Mouse (Mus musculus) hindbrain, embryonic 10.5 days (tissue): Measurements from ENCODE around the gene Btbd9. TPM values are rescaled to one million over a fixed set of nuclear protein-coding genes. Genes with fewer than 3 reads are reported as not detected.
A peak's percentile ranks its signal among the peaks of the same experiment; 100 is the strongest.

Source experiments
- DNase-seq: peaks from one replicate; pipeline ENCODE4 v3.0.0-alpha.2; 2017; ENCODE audit warnings: low spot score
- H3K27ac ChIP-seq: fragments of 300-500 bp; sonication (generic); 2 replicates; pipeline ENCODE4 v1.5.1; 2016; ENCODE audit warnings: mild to moderate bottlenecking, moderate library complexity
- H3K27me3 ChIP-seq: fragments of 300-500 bp; sonication (generic); 2 replicates; pipeline ENCODE4 v1.6.1; 2016; ENCODE audit warnings: mild to moderate bottlenecking; ENCODE audit not compliant: poor library complexity, insufficient read depth, severe bottlenecking
- H3K36me3 ChIP-seq: fragments of 300-500 bp; sonication (generic); 2 replicates; pipeline ENCODE4 v1.6.1; 2016; ENCODE audit warnings: mild to moderate bottlenecking, moderate library complexity
- H3K4me1 ChIP-seq: fragments of 300-500 bp; sonication (generic); replicated peaks from 2 replicates; pipeline ENCODE4 v1.6.1; 2016; ENCODE audit warnings: mild to moderate bottlenecking
- H3K4me3 ChIP-seq: fragments of 300-500 bp; sonication (generic); 2 replicates; pipeline ENCODE4 v1.5.1; 2016; ENCODE audit warnings: mild to moderate bottlenecking, moderate library complexity
- H3K9me3 ChIP-seq: fragments of 300-500 bp; sonication (generic); 2 replicates; pipeline ENCODE4 v1.6.1; 2016; ENCODE audit warnings: mild to moderate bottlenecking, moderate library complexity
- WGBS: fragments of 180-500 bp; shearing (Covaris S2); methylation state at CpG from one replicate; pipeline ENCODE4 v1.1.7; 2016; 5-methylcytosine and 5-hydroxymethylcytosine counted together
- polyA plus RNA-seq: library from polyadenylated mRNA; unstranded; fragments of >200 nt; fragmentation: Nextera tagmentation; extraction: Ambion mirVana; gene quantifications from 2 replicates; pipeline ENCODE4 v1.2.1, GENCODE M21; 2016

Gene Btbd9
- polyA plus RNA-seq, 1 experiment from 2014 or later = 67.3 TPM

- 96% methylated on average over 6 of the region's 6 CpGs for WGBS
- DNase-seq = no peak
- Histone ChIP-seq H3K27me3 (no peaks in the 10 kb centered on the region), H3K9me3 (no peaks in the 10 kb centered on the region), H3K27ac (no peak overlapping the region), H3K4me3 (no peak overlapping the region), H3K36me3 (peaks cover 71% of the 10 kb centered on the region), H3K4me1 (peaks cover 17% of the 10 kb centered on the region)
Observed at GRCm38 (mm10) chr17:30210936-30211335, 365.4 kb downstream of the Btbd9 start.

GRCm38 (mm10) chr17:30210262-30210661 lies 366.0 kb downstream of the Btbd9 start:
- 96% methylated on average over 8 of the region's 8 CpGs for WGBS
- H3K36me3 ChIP-seq = peaks cover 71% of the 10 kb centered on the region
- no peak overlapping the region for H3K27ac ChIP-seq
- no peak for DNase-seq
- H3K27me3 ChIP-seq = no peaks in the 10 kb centered on the region
- no peak overlapping the region for H3K4me3 ChIP-seq
- H3K9me3 ChIP-seq = no peaks in the 10 kb centered on the region
- peaks cover 18% of the 10 kb centered on the region for H3K4me1 ChIP-seq

GRCm38 (mm10) chr17:30205062-30205825 lies 371.0 kb downstream of the Btbd9 start:
- 93% methylated on average over 17 of the region's 17 CpGs for WGBS
- no peak for DNase-seq
- no peak overlapping the region for H3K27ac ChIP-seq

DNA sequence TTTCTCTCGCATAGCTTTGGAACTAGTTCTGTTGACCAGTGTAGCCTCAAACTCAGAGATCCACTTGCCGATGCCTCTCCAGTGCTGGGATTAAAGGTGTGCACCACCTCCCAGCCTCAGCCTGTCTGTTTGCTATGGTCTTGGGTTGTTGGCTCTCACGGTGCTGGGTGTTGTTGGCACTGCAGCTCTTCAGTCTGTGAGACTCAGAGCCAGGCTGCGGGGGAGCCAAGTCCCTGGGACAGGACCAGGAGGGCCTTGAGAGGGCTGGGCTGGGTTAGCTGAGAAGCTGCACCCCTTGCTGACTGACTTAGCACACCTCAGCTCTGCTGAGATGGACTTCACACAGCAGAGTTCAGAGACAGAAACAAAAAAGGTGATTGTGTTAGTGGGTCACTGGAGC lies 376.0 kb downstream of the Btbd9 start:
- peaks cover 23% of the 10 kb centered on the region for H3K36me3 ChIP-seq
- WGBS = 91% methylated on average over 4 of the region's 4 CpGs
- H3K27ac ChIP-seq = peak overlapping the region; percentile 59; the same call in 1 of the 2 replicates

More at GRCm38 (mm10) chr17:30205062-30205825, 371.0 kb downstream of the Btbd9 start:
- Histone ChIP-seq H3K4me3 (no peak overlapping the region), H3K9me3 (no peaks in the 10 kb centered on the region), H3K4me1 (peaks cover 61% of the 10 kb centered on the region), H3K27me3 (no peaks in the 10 kb centered on the region), H3K36me3 (peaks cover 46% of the 10 kb centered on the region)

DNA sequence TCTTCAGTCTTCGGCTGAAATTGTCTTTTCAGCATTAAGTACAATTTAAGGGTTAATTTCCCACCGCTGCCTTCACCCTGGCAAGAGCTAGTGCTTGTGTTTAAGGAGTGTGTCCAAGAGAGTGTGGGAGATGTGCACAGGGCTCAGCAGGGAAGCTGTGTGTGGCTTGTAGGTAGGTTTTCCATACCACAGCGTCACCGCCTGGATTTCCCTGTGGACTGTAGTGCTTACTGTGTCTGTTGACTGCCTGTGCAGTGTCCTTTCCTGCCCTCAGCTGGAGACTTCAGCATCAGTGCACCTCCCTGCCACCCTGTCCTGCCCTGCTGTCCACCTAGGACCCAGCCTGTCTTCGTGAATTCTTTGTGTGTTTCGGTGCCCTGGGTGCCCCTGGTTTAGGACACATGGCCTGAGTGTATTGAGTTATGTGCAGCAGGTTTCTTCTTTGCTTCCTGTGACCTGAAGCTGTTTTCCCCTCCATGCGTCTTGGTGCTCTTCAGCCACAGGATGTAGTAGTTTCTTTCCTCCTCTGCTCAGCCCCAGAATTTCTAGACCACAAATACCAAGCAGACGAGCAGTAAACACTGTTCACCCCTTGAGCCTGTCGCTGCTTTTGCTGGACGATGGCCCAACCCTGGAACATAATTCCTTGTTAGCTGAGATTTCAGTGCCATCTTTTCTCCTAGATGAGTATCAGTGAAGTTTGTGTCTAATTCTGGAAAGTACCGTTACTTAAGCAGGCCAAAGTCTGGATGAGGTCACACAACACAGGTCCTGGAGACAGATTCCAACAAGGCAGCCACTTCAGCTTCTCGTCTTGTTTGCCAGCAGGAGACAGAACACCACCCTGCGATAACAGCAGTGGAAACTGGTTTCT lies 376.7 kb downstream of the Btbd9 start:
- H3K27ac ChIP-seq = 0 out of 2 replicates have a peak overlapping the region, but pooled peaks have one; percentile 59
- WGBS = 84% methylated on average over 13 of the region's 13 CpGs
- no peak overlapping the region for H3K4me3 ChIP-seq
- peaks cover 91% of the 10 kb centered on the region for H3K4me1 ChIP-seq
- H3K36me3 ChIP-seq = peaks cover 29% of the 10 kb centered on the region
- H3K27me3 ChIP-seq = no peaks in the 10 kb centered on the region
- H3K9me3 ChIP-seq = no peaks in the 10 kb centered on the region
- no peak for DNase-seq

More for the DNA sequence above, 376.0 kb downstream of the Btbd9 start:
- Histone ChIP-seq H3K9me3 (no peaks in the 10 kb centered on the region), H3K27me3 (no peaks in the 10 kb centered on the region), H3K4me3 (no peak overlapping the region; the same call in 1 of the 2 replicates), H3K4me1 (peaks cover 90% of the 10 kb centered on the region)
- DNase-seq = no peak

- Histone ChIP-seq H3K27ac (no peak overlapping the region), H3K4me1 (peaks cover 83% of the 10 kb centered on the region), H3K9me3 (no peaks in the 10 kb centered on the region), H3K36me3 (peaks cover 39% of the 10 kb centered on the region), H3K4me3 (no peak overlapping the region), H3K27me3 (no peaks in the 10 kb centered on the region)
- WGBS = 66% methylated on average over 10 of the region's 10 CpGs
- no peak for DNase-seq
Observed at GRCm38 (mm10) chr17:30198422-30198821, 377.9 kb downstream of the Btbd9 start.

GRCm38 (mm10) chr17:30197280-30198030 lies 378.8 kb downstream of the Btbd9 start:
- H3K36me3 ChIP-seq = peaks cover 40% of the 10 kb centered on the region
- H3K27me3 ChIP-seq = no peaks in the 10 kb centered on the region
- H3K9me3 ChIP-seq = no peaks in the 10 kb centered on the region
- H3K4me1 ChIP-seq = peaks cover 75% of the 10 kb centered on the region
- peak overlapping the region; percentile 62 for H3K27ac ChIP-seq
- no peak for DNase-seq
- H3K4me3 ChIP-seq = no peak overlapping the region
- WGBS = 75% methylated on average over 12 of the region's 12 CpGs

GRCm38 (mm10) chr17:30196401-30197279 lies 379.6 kb downstream of the Btbd9 start:
- Histone ChIP-seq H3K9me3 (no peaks in the 10 kb centered on the region), H3K4me3 (no peak overlapping the region), H3K36me3 (peaks cover 44% of the 10 kb centered on the region), H3K27ac (peak overlapping the region; percentile 56; the same call in 1 of the 2 replicates), H3K4me1 (peaks cover 74% of the 10 kb centered on the region), H3K27me3 (no peaks in the 10 kb centered on the region)
- no peak for DNase-seq
- WGBS = 87% methylated on average over 17 of the region's 17 CpGs

DNA sequence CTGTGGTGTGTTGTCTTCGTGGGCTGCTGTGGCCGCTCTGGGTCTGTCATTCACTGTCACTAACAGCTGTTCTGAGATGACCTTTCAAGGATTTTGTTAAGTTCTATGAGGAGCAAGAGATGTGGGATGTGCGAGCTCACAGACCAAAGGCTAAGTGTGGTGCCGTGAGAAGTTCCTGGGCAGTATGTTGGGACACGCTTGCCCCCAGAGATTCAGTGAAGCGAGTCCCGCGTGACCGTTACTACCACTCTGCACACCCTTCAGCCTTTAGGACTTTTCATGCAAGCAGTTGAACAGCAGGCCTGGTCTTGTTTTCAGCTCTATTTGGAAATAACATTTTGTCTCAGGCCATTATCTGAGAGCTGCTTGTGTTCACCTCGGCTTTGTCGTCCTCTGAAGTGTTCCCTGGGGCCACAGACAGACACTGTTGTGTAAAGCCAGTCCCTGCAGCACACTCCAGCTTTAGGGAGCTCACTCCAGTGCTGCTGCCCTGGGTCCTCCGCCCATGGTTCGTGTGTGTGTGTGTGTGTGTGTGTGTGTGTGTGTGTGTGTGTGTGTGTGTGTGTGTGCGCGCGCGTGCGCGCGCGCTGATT lies 380.6 kb downstream of the Btbd9 start:
- Histone ChIP-seq H3K27ac (0 out of 2 replicates have a peak overlapping the region, but pooled peaks have one; percentile 35), H3K4me1 (peaks cover 74% of the 10 kb centered on the region), H3K9me3 (no peaks in the 10 kb centered on the region), H3K36me3 (peaks cover 43% of the 10 kb centered on the region), H3K27me3 (no peaks in the 10 kb centered on the region), H3K4me3 (no peak overlapping the region)
- WGBS = 92% methylated on average over 20 of the region's 21 CpGs
- no peak for DNase-seq

GRCm38 (mm10) chr17:30194629-30195445 lies 381.5 kb downstream of the Btbd9 start:
- DNase-seq = no peak
- 79% methylated on average over 11 of the region's 11 CpGs for WGBS
- peaks cover 38% of the 10 kb centered on the region for H3K36me3 ChIP-seq
- H3K4me3 ChIP-seq = no peak overlapping the region
- H3K4me1 ChIP-seq = peaks cover 73% of the 10 kb centered on the region
- H3K27ac ChIP-seq = 0 out of 2 replicates have a peak overlapping the region, but pooled peaks have one; percentile 35
- H3K27me3 ChIP-seq = no peaks in the 10 kb centered on the region
- H3K9me3 ChIP-seq = no peaks in the 10 kb centered on the region

DNA sequence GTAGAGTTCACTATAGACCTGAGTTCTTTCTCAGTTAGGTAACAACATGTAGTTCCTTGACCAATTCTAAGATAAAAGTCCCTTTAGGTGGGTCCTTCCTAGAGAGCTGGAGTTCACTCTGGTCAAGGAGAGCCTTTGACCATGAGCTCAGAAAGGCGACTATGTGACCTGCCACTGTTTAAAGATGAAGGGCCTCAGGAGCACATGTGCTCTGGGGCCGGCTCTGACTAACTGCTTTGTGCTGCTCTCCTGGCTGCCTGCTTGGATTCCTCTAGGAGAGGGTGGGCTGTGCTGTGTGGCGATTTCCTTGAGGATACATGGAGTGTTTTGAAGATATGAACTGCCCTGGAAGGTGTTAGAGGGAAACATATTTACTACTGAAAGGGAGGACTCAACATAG lies 382.2 kb downstream of the Btbd9 start:
- Histone ChIP-seq H3K27ac (0 out of 2 replicates have a peak overlapping the region, but pooled peaks have one; percentile 16), H3K4me1 (peaks cover 73% of the 10 kb centered on the region), H3K4me3 (no peak overlapping the region), H3K36me3 (peaks cover 38% of the 10 kb centered on the region), H3K9me3 (no peaks in the 10 kb centered on the region), H3K27me3 (no peaks in the 10 kb centered on the region)
- no peak for DNase-seq
- 82% methylated on average over 3 of the region's 3 CpGs for WGBS
